9 mouse cellular contexts compared by ENCODE assay signal in genomic region chr12:59129038-59129437, GRCm38 (mm10). TPM values are rescaled to one million over a fixed set of nuclear protein-coding genes. Genes with fewer than 3 reads are reported as not detected.
A peak's percentile ranks its signal among the peaks of the same experiment; 100 is the strongest.
DNase-seq lines count a peak whose midpoint lies in the region; ATAC-seq and TF ChIP-seq lines count a peak whose summit lies in the region.
"Had no signal": no experiment of that assay in that cellular context is flagged by ENCODE, and none has a peak within 500 bp of the region (broad histone marks: within the 10 kb centered on the region; RNA-seq: fewer than 3 reads in every experiment).

No protein-coding gene starts in this region.

- no peaks in the 10 kb centered on the region for H3K27me3 ChIP-seq in heart, postnatal 0 days (ENCODE audit: control insufficient read depth, insufficient read depth, low read length)
- H3K27me3 ChIP-seq: liver, embryonic 15.5 days had no signal

- intact Hi-C loops in left cerebral cortex, postnatal 4 days (cut with DNase I): no loop called here

- no peak for TF ChIP-seq CTCF in heart, postnatal 0 days (IDR thresholded peaks at IDR 0.05; ENCODE audit: low read depth)

- H3K9ac ChIP-seq in heart, postnatal 0 days (replicated peaks; ENCODE audit: low read depth, low read length): no peak overlapping the region
- H3K9ac ChIP-seq: liver, embryonic 15.5 days had no signal

- H3K27ac ChIP-seq in heart, postnatal 0 days (ENCODE audit: low read depth): no peak overlapping the region

- no peaks in the 10 kb centered on the region for H3K9me3 ChIP-seq in heart, postnatal 0 days (replicated peaks; ENCODE audit: control insufficient read depth, low read length)
- H3K9me3 ChIP-seq: liver, embryonic 15.5 days had no signal

- peak overlapping the region; percentile 82 for H3K4me2 ChIP-seq in heart, postnatal 0 days (ENCODE audit: low read depth, low read length)

- peaks cover 13% of the 10 kb centered on the region for H3K4me1 ChIP-seq in heart, postnatal 0 days (ENCODE audit: control insufficient read depth, insufficient read depth)

- peak; percentile 35 for DNase-seq in gastrocnemius, adult 18-20 months (ENCODE audit: low spot score)
- DNase-seq in gastrocnemius, adult 8-10 months (ENCODE audit: low spot score in 2 of 2): no peak
- peak; percentile 43 for DNase-seq in Muller cell, postnatal 12 days (ENCODE audit: inconsistent ontology term)
- peak; percentile 70 for DNase-seq in heart, postnatal 0 days (ENCODE audit: low spot score)
- peak; percentile 55 to 71 for DNase-seq in lung, adult 18-20 months
- DNase-seq in left cerebral cortex, postnatal 4 days: no peak
- no peak for DNase-seq in urinary bladder, postnatal 25 days (ENCODE audit: low spot score)

- ATAC-seq in heart, postnatal 0 days (ENCODE audit: insufficient read depth, low read depth): 0 out of 2 replicates have a peak, but pooled peaks have one; percentile 37
- ATAC-seq in megakaryocyte-erythroid progenitor cell, adult 5-6 weeks (replicated peaks; ENCODE audit: low FRiP score, low TSS enrichment, poor library complexity, severe bottlenecking): no peak

- TF ChIP-seq EP300 in heart, postnatal 0 days (IDR thresholded peaks at IDR 0.05; ENCODE audit: low read depth): no peak

- peak overlapping the region; percentile 81 for H3K4me3 ChIP-seq in heart, postnatal 0 days (ENCODE audit: low read depth, low read length)

- no peaks in the 10 kb centered on the region for H3K36me3 ChIP-seq in heart, postnatal 0 days (replicated peaks; ENCODE audit: control insufficient read depth, insufficient read depth, low read length)

- 30% methylated on average over 7 of the region's 7 CpGs for WGBS in heart, postnatal 0 days

RNA-seq across cellular contexts. Expression of gene Mia2, which starts 33.4 kb away (rescaled TPM):
- total RNA-seq in gastrocnemius, adult 18-20 months (2021): 100 to 1,000 TPM; 104 to 118 TPM
- 100 to 1,000 TPM in 3 of 4 experiments, 10 to 100 TPM in 1; 92.5 to 114 (median 104) TPM for total RNA-seq in gastrocnemius, adult 8-10 months (2022)
- 25.4 and 32.3 TPM in 2 replicates for total RNA-seq in heart, postnatal 0 days (2014; rRNA removed; ENCODE audit: low replicate concordance)
- polyA plus RNA-seq in heart, postnatal 0 days (2015; fragmentation: Nextera tagmentation; extraction: Ambion mirVana): 43.6 and 43.8 TPM in 2 replicates
- 99.9 and 136 TPM in 2 replicates for total RNA-seq in megakaryocyte-erythroid progenitor cell, adult 5-6 weeks (2014; fragmentation: Nextera tagmentation)
- 158 and 174 TPM in 2 replicates for total RNA-seq in megakaryocyte-erythroid progenitor cell, adult 5-6 weeks (2017)
- total RNA-seq in left cerebral cortex, postnatal 4 days (2021): 10 to 100 TPM; 32.1 to 33.1 TPM

Comparison
In these comparisons a context has a peak if more than half of its experiments do, and no peak if none do; other contexts are left out.
1. DNase-seq: peak in gastrocnemius, adult 18-20 months (single experiment), Muller cell, postnatal 12 days (single experiment), heart, postnatal 0 days (single experiment) and lung, adult 18-20 months (2 of 2); none in gastrocnemius, adult 8-10 months (0 of 2), left cerebral cortex, postnatal 4 days (single experiment) and urinary bladder, postnatal 25 days (single experiment).